Mouse (Mus musculus) cerebellum, adult (tissue): ENCODE results near the gene Olfr12.

Experiments used
- ATAC-seq: cut with Nextera tagmentation; 2 replicates; pipeline ENCODE4 v1.9.2; 2017; ENCODE audit warnings: mild to moderate bottlenecking, moderate library complexity, mixed read lengths; ENCODE audit not compliant: insufficient number of reproducible peaks, low FRiP score, low TSS enrichment

Gene Olfr12

DNA sequence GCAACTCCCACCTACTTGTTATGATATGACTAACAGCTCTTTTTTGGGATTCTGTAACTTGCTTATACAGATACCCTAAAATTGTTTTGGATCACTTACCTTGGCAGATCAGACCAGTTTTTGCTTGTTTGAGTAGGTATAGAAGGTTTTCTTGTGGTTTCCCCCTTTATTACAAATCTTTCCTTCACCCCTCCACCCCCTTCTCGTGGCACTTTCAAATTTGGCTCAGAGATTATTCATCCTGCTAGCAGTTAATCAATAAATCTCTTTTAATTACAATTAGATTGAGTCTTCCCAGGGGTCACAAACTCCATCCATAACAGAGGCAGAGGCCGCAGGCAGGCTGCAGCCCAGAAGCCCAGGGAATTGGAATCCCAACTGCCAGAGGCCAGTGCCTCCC is at the start of gene Olfr12:
TSS of gene Olfr12 (plus strand) at position 301 of the 400 bp plus-strand sequence.
- ATAC-seq: no peak

DNA sequence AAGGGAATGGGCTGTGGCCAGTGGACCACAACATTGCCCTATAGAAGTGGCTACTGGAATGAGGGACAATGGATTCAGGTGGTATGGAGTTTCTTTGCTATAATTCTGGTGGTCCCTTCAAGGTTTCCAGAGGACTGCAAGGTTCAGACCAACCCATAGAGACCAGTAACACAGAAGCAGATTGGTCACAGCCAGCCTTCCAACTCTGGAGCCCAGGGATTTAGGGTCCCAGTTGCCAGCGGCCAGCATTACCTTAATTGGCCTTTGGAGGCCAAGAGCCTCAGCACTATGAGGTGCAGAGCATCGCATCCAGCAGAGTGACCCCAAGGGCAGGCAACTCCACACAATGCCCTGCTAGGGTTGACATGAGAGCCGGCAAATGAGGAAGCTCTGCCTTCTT is 46.6 kb upstream of the Olfr12 start, which contains the start of gene Olfr1413:
TSS of gene Olfr1413 (plus strand) at position 301 of the 400 bp plus-strand sequence.
- no peak for ATAC-seq

DNA sequence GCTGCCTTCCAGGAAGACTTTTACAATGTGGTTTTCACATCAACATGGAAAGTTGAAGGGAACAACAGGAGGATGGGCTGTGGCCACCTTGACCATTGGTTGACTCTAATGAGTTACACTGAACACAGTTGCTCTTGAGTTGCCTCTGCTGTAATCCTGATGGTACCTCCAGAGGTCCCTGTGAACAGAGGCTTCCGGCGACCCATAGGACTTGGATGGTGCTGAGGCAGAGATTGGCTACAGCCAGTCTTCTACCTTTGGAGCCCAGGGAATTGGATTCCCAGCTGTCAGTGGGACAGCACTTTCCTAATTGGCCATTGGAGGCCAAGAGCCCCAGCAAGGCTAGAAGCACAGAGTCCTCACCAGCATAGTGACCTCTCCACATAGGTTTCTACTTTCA is 32.1 kb upstream of the Olfr12 start, which contains the start of gene Olfr1412:
TSS of gene Olfr1412 (plus strand) at position 301 of the 400 bp plus-strand sequence.
- ATAC-seq: no peak

DNA sequence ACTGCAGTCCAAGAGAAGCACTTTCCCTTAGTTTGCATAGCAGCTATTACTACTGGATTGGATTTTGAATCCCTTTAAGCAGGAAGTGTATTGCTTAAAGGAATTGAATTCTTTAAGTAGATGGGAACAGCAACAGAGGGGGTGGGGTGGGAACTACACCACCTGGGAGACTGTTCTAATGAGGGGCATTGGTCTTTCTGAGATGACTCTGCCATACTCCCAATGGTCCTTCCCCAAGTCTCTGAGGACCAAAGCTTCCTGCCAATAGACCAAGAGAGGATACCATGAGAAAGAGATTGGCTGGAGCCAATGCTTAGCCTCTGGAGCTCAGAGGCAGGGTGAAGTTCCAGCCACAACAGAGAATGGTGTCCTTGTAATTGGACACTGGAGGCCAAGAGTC is 23.5 kb upstream of the Olfr12 start, which contains the start of gene Olfr1411:
TSS of gene Olfr1411 (plus strand) at position 301 of the 400 bp plus-strand sequence.
- ATAC-seq: no peak

DNA sequence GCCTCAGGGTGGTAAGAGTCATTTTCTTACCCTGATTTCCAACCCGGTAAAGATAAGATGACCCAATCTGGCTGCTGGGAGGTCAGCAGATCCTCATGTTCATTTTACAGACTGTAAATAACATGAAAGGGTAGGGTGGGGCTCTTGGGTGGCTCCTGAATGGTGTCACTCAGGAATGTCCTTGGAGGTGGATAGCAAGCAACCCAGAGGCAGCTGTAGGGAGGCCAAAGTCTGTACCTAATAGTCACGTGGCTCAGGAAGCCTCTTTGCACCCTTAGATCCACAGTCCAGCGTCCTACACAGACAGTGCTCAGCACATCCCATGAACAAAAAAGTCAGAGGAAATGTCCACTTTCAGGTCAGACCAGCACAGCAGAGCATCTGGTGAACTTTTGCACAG is 21.6 kb upstream of the Olfr12 start:
- no peak for ATAC-seq

DNA sequence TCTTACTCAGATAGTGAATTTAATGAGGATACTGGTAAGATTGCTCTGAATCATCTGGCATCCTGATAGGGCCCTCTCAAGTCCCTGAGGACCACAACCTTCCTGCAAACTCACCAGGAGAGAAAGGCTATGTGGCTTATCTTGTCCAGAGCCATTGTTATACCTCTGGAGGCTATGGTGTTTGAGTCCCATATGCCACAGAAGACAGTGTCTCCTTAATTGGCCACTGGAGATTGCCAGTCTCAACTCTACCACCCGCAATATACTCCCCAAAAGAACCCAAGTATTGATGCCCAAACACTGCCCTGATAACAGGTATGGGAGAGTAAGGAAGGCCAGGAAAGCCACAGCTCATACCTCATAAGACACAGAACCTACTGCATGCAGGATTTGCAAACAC is 12.1 kb upstream of the Olfr12 start, which contains the start of gene Olfr1410:
TSS of gene Olfr1410 (plus strand) at position 301 of the 400 bp plus-strand sequence.
- no peak for ATAC-seq

DNA sequence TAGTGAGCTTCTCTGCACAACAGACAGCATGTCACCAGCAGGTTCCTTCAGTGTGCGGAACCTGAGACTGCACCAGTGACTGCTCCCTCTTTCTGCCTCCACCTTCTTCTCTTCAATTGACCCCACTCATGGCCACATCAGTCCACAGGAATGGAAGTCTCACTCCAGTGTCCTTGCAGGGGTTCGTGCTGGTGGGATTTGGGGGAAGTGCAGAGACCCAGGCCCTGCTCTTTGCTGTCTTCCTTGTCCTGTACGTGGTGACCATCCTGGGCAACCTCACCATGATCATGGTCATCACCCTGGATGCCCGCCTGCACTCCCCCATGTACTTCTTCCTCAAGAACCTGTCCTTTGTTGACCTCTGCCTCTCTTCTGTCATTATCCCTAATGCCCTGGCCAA is 9.9 kb upstream of the Olfr12 start:
- ATAC-seq: no peak

DNA sequence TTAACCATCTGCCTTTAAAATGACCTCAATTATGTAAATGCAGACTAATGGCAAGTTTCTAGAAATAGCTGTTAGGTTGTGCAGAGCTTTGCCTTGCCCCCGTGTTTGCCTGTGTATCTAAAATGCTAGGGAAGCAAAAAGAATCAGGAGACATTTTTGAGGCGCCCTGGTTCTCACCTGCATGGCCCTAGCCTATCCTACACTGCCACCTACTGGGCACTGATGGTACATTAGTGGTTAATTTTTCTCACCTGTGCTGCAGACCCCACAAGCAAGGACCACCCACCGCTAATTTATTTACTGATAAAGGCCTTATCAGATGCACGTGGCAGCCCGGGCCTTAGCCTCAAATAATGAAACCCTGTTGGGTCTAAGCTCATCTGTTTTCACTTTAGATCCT is 6.6 kb upstream of the Olfr12 start:
- no peak for ATAC-seq

DNA sequence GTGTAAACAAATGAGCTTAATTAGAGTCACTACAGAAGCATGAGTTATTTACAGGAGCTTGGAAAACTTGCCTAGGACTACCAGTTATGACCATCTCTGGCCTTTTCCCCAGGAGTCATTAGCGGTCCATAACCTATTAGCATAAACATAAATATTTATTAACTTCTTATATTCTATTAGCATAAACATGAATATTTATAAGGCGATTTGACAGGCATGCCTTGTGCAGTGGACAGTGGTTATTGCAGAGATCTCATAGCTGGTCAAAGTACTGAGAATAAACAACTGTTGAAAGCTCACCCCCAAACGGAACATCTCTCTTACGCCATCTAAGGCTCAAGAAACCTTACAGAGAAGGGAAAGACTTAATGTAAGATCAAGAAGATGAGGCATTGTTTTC is 4.4 kb upstream of the Olfr12 start:
- no peak for ATAC-seq

DNA sequence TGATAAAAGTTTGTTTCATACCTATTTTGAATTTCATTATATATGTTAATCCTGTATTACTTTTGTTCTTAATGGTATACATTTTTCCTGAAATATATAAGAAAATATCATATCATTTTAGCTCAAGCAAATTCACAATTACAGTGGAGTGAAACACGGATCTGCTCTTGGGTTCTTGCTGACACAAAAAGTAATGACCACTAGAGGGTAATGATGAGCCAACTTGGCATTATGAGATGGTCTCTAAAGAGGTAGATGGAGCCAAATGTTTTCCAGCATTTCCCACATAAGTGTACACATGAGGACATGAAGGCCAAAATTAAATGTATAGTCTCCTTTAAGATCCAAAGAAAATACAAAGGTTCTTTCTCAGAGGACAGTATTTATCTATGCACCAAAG is 3.1 kb upstream of the Olfr12 start:
- no peak for ATAC-seq

DNA sequence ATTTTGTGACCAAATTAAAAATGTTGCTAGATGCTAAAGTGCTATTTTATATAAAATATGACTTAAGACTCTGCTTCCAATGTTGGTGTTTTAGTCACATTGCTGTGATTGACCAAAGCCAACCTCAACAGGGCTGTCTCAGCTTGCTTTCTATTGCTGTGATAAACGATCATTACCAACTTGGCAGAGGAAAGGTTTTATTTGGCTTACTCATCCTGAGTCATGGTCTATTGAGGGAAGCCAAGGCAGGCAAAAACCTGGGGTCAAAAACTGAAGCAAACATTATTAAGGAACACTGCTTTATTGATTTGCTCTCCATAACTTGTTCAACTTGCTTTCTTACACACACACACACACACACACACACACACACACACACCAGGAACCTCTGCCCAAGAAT is 1.5 kb upstream of the Olfr12 start:
- no peak for ATAC-seq

DNA sequence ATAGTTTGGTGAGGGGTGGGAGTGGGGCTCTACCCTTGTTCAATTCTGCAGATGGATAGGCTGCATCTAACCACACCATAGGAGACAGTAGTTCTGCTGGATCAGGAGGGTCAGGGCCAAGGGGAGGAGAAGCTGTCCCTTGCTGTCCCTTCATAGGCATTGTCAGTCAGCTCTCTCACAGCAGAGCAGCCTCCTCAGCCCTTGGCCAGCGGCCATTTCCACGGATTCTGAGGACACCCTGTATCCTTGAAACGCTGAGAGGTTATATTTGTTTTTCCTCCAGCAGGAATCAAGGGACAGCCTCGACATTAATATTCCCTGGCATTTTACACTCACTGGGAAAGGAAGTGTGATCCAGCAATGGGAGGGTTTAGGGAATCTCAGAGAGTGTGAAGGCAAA is 772 bp downstream of the Olfr12 start:
- ATAC-seq: no peak

DNA sequence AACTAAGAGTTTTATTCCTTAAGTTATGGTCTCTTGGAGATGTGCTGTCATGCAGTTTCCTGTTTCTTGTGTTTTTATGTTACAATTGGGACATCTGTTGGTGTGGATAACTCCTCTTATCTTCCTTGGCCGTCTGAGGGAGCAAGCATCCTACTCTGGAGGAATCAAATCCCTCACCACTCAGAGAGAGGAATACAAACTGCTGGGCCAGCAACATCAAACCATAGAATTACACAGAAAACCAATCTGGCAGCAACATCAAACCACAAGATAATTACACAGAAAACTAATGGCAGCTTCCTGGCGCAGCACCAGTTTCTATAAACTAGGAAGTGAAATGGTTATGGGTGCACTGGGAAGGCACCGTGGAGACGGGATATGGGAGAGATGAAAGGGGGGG is 10.6 kb downstream of the Olfr12 start:
- ATAC-seq: no peak

DNA sequence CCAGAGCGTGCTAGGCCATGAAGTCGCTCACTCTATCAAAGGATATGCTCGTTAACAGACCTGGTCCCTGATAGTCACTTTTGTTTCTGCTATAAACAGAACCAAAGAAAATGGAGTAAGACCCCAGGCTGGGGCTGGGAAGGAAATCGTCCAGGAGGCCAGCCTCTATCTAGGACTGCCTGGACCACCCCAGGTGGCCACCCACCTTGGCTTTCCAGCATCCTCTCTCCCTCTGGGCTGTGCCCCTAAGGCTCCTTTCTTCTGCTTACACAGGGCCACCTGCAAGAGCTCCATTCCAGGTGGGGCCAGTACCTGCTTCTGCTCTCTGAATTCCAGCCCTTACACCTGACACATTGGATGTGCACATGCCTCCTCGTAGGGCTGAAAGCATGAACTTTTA is 14.6 kb downstream of the Olfr12 start:
- no peak for ATAC-seq

DNA sequence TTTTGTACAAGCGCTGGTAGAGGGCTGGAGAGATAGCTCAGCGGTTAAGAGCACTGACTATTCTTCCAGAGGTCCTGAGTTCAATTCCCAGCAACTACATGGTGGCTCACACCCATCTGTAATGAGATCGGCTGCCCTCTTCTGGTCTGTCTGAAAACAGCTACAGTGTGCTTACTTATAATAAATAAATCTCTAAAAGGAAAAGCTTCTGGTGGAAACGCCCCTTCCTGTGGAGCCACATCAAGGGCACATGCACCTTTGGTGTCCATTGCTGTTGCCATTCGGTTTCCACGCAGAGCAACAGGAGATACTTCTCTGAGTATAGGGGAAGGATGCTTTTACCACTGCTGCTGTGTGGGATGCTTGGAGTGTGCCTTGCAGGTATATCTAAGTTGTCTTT is 15.4 kb downstream of the Olfr12 start:
- no peak for ATAC-seq

DNA sequence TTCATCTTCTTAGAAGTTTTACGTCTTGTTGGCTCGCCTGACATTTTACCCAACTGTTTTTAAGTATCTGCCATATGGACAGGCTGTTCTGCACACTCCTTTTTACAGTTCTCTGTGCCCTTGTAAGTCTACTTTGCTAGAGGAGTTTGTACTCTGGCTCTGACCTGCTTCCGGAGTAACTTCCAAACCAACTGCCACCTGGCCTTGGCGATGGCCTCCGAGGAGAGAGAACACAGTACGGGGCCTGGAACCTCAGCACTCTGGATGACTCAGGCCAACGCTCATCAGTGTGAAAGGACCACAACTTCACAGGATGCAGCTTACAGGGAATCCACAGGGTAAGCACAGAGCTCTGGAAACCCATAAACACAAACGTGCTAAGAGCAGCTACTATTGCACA is 16.1 kb downstream of the Olfr12 start:
- ATAC-seq: no peak

DNA sequence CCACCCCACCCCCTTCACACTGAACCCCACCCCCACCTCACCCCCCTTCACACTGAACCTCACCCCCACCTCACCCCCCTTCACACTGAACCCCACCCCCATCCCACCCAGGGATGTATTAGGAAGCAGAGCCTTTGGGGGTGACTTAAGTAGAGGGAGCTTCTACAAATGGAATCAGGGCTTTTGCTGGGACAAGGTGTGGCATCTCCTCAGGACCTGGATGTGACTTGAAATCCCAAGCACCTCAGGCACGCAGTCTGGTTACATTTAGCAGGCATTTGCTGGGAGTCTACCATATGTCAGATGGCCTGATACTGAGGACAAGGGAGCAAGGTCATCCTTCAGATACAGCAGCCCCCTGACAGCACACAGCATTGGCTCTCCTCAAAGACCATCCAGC is 17.0 kb downstream of the Olfr12 start:
- ATAC-seq: no peak

DNA sequence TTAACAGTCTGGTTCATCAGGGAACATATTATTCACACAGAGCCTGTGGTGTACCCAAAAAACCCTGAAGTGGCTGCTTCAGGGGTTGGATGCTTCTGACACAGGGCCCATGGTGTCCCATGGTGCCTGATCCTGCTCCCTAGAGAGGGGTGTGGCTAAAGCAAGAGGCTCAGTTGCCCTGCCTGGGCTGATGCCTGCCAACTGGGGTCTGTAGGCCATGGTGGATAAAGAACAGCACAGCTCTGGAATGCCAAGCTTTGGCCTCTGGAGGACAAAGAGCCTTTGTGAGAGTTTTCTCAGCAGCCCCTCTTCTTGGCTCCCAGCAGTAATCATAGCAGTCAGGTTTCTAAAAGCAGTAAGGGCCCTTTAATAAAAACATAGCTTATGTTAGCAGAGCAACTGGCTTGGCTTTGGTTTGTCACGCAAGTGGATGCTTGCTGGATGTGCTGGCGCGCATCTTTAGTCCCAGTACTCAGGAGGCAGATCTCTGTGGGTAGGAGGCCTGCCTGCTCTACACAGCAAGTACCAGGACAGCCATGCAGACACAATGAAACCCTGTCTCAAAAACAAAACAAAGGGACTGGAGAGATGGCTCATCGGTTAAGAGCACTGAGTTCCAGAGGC is 17.5 kb downstream of the Olfr12 start:
- ATAC-seq: no peak

DNA sequence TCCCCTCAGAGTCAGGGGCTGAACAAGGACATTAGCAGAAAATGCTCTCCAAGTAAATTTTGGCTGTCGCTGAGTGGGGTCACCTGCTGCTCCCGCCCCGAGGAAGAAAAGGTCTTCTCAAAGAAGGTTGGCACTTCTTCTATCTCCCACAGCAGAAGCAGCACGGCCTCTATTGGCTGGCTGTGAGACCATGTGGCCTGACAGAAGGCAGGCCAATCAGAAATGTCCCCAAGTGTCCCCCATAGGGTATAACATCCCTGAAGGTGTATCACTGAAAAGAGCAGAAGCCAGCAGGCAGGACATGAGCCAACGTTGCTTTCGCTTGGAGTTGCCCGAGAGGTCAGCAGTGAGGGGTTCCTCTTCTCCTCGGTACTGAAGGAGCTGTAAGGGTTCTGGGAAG is 18.4 kb downstream of the Olfr12 start:
- no peak for ATAC-seq

DNA sequence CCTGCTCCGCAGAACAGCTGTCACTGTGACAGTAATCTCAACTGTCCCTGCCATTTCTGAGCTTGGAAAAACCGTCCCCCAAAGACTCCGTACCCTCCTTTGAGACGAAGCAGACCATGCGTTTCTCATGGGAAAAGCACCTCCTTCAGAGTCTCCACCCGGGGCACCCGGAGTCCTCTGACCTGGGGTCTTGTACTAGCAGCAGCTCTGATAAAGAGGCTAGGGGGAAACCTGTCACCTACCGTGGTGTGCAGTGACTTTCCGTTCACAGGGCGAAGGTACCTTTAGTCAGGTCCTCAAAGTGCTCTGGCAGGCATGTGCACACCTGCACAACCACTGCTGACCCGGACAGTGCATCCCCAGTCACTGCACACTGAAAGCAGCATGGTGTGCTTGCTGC is 19.1 kb downstream of the Olfr12 start:
- no peak for ATAC-seq

DNA sequence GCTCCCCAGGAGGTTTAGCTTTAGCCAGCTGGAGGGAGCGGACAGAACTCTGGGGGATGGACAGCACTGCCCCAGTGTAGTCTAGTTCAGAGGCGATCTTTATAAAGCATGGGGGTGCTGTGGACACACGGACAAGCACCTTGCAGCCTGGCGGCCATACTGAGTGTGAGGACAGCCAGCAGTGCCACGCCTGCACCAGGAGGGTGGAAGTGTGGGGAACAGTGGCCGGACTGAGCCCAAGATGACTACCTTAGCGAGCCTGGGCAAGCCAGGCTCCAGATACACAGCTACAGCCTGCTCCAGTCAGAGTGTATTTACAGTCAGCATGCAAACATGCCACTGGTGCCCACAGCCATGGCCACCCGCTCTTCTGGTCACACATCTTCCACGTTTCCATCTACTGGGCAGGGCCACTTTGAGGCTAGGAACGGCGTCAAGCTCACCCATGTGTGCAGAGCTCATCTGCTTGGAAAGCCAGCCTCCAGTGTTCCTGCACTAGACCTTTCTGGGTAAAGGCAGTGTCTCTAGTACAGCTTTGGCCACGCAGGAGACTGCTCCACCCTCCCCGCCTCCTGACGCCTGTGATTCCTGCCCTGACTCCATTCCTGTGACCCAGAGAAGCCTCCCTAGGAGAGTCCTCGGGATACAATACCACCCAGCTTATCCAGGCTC is 20.0 kb downstream of the Olfr12 start:
- ATAC-seq: no peak

DNA sequence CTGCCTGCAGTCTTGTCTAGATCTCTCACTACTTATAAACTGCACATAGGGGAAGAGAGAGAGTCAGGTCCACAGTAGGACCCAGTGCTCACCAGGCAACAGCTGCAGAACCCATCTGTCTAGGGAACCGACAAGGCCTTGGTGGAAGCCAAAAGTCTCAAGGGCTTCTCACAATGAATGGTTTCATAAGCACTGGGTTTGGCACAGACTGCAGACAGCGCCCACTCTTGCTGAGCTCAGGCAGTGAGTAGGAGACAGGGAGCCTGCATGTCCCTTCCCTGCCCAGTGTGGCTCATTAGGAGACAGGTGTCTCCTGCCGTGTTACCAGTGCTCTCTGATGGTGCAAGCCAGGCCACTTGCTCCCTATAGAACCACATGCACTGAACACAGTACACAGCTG is 20.6 kb downstream of the Olfr12 start:
- ATAC-seq: no peak
